Mouse (Mus musculus) MEL-GATA-1-ER (cell line): Measurements from ENCODE around the gene Idua.

Experiments used
- DNase-seq: peaks from one replicate; pipeline ENCODE4 v3.0.0-alpha.2; 2012; ENCODE audit warnings: low read depth; ENCODE audit errors: extremely low read depth

The Idua gene

GRCm38 (mm10) chr5:108654444-108654990 lies 5.6 kb upstream of the Idua start:
- DNase-seq, result no peak

- DNase-seq, result no peak
Observed at GRCm38 (mm10) chr5:108655381-108655780, 4.8 kb upstream of the Idua start.

GRCm38 (mm10) chr5:108655891-108656650 lies 4.1 kb upstream of the Idua start:
- no peak for DNase-seq

GRCm38 (mm10) chr5:108657406-108657805 lies 2.7 kb upstream of the Idua start:
- DNase-seq, result no peak

- no peak for DNase-seq
Observed at GRCm38 (mm10) chr5:108658611-108659010, 1.5 kb upstream of the Idua start.

- DNase-seq, result peak; percentile 62
Observed at GRCm38 (mm10) chr5:108660632-108661268, 619 bp downstream of the Idua start.

GRCm38 (mm10) chr5:108662772-108663171 lies 2.6 kb downstream of the Idua start:
- no peak for DNase-seq

- no peak for DNase-seq
Observed at GRCm38 (mm10) chr5:108665066-108665465, 4.9 kb downstream of the Idua start.

- DNase-seq, result no peak
Observed at GRCm38 (mm10) chr5:108667370-108667769, 7.2 kb downstream of the Idua start.

GRCm38 (mm10) chr5:108668387-108668932 lies 8.3 kb downstream of the Idua start:
- DNase-seq, result no peak

GRCm38 (mm10) chr5:108668977-108669936 lies 9.1 kb downstream of the Idua start, which contains the start of gene Dgkq:
Gene Dgkq, minus strand, starts transcription at chr5:108669672.
- DNase-seq, result peak; percentile 62

- DNase-seq, result no peak
Observed at GRCm38 (mm10) chr5:108669986-108670385, 9.9 kb downstream of the Idua start.

GRCm38 (mm10) chr5:108670785-108671184 lies 10.7 kb downstream of the Idua start:
- no peak for DNase-seq

- no peak for DNase-seq
Observed at GRCm38 (mm10) chr5:108671757-108672156, 11.6 kb downstream of the Idua start.

- DNase-seq, result no peak
Observed at GRCm38 (mm10) chr5:108674624-108675023, 14.5 kb downstream of the Idua start.

- DNase-seq, result no peak
Observed at GRCm38 (mm10) chr5:108675251-108675816, 15.2 kb downstream of the Idua start, which contains the start of gene Slc26a1. Gene Slc26a1, minus strand, starts transcription at chr5:108675569.

- peak; percentile 77 for DNase-seq
Observed at GRCm38 (mm10) chr5:108676772-108677498, 16.8 kb downstream of the Idua start.

- DNase-seq, result no peak
Observed at GRCm38 (mm10) chr5:108677605-108678295, 17.6 kb downstream of the Idua start.

- DNase-seq, result no peak
Observed at GRCm38 (mm10) chr5:108678296-108678854, 18.2 kb downstream of the Idua start.
